8 mouse cellular contexts compared by ENCODE assay signal in genomic region chr14:31205562-31206467, GRCm38 (mm10). TPM values are rescaled to one million over a fixed set of nuclear protein-coding genes. Genes with fewer than 3 reads are reported as not detected.
DNase-seq lines count a peak whose midpoint lies in the region; ATAC-seq and TF ChIP-seq lines count a peak whose summit lies in the region.

No protein-coding gene starts in this region.

- intact Hi-C loops in left cerebral cortex, postnatal 10 days (cut with DNase I), result loop anchor here (5.0 kb wide), 1 partner anchor 46 kb away; the partner anchor contains the start of genes Bap1 and Phf7

- peak overlapping the region; percentile 91 for H3K4me3 ChIP-seq in bone marrow, adult 2 months (replicated peaks; ENCODE audit: control insufficient read depth, low read depth, low read length)
- H3K4me3 ChIP-seq in embryonic fibroblast, embryonic 13.5 days (ENCODE audit: insufficient read depth, low read length), result peak overlapping the region; percentile 92
- H3K4me3 ChIP-seq in stomach, embryonic 16.5 days (replicated peaks; ENCODE audit: low read length), result peak overlapping the region; percentile 84

- WGBS in bone marrow, adult 2 months, result 1% methylated on average over 39 of the region's 39 CpGs
- under 1% methylated on average over 39 of the region's 39 CpGs for WGBS in stomach, embryonic 16.5 days

- no peak; the same call in 1 of the 2 replicates for TF ChIP-seq POLR2A in bone marrow, adult 2 months (IDR thresholded peaks at IDR 0.05; ENCODE audit: borderline replicate concordance, control insufficient read depth, low read depth, low read length)
- peak; percentile 42 for TF ChIP-seq POLR2A in embryonic fibroblast, embryonic 13.5 days (IDR thresholded peaks at IDR 0.05; ENCODE audit: low read depth, low read length)

- peak overlapping the region; percentile 94 for H3K4me2 ChIP-seq in stomach, embryonic 16.5 days (ENCODE audit: low read depth, low read length)

- peak overlapping the region; percentile 94 for H3K9ac ChIP-seq in stomach, embryonic 16.5 days (ENCODE audit: low read length)

- TF ChIP-seq CTCF in bone marrow, adult 2 months (IDR thresholded peaks at IDR 0.05; ENCODE audit: control insufficient read depth, insufficient read depth, low read length), result no peak
- no peak for TF ChIP-seq CTCF in embryonic fibroblast, embryonic 13.5 days (IDR thresholded peaks at IDR 0.05; ENCODE audit: borderline replicate concordance, insufficient read depth, low read length)

- H3K4me1 ChIP-seq in bone marrow, adult 2 months (ENCODE audit: control insufficient read depth, insufficient read depth, low read length), result peaks cover 4% of the 10 kb centered on the region
- 0 out of 2 replicates have a peak, but pooled peaks cover 2% of the 10 kb centered on the region for H3K4me1 ChIP-seq in embryonic fibroblast, embryonic 13.5 days (ENCODE audit: control insufficient read depth, insufficient read depth, low read length)
- H3K4me1 ChIP-seq in stomach, embryonic 16.5 days (ENCODE audit: control insufficient read depth, insufficient read depth, low read length), result peaks cover 18% of the 10 kb centered on the region

- no peaks in the 10 kb centered on the region for H3K27me3 ChIP-seq in stomach, embryonic 16.5 days (ENCODE audit: control insufficient read depth, insufficient read depth, low read length)

- peak overlapping the region; percentile 84 for H3K27ac ChIP-seq in bone marrow, adult 2 months (ENCODE audit: control insufficient read depth, insufficient read depth, low read depth, low read length, poor library complexity)
- H3K27ac ChIP-seq in embryonic fibroblast, embryonic 13.5 days (ENCODE audit: insufficient read depth, low read length), result peak overlapping the region; percentile 77
- H3K27ac ChIP-seq in stomach, embryonic 16.5 days (ENCODE audit: low read length), result peak overlapping the region; percentile 91

- H3K9me3 ChIP-seq in stomach, embryonic 16.5 days (replicated peaks; ENCODE audit: control insufficient read depth, low read length), result no peaks in the 10 kb centered on the region

- peaks cover 12% of the 10 kb centered on the region for H3K36me3 ChIP-seq in stomach, embryonic 16.5 days (ENCODE audit: control insufficient read depth, insufficient read depth, low read length)

- ATAC-seq in megakaryocyte progenitor cell, adult 5-6 weeks (replicated peaks; ENCODE audit: poor library complexity), result peak; percentile 20
- ATAC-seq in stomach, embryonic 16.5 days (ENCODE audit: insufficient read depth, low FRiP score), result peak; percentile 57

- DNase-seq in left cerebral cortex, postnatal 10 days (ENCODE audit: extremely low spot score in 1 of 2, low spot score in 2 of 2), result peak; percentile 27 to 75
- DNase-seq in left cerebral cortex, adult 11 months (ENCODE audit: low spot score), result no peak
- DNase-seq in heart, postnatal 4 days, result peak; percentile 76
- DNase-seq in layer of hippocampus, postnatal 10 days (ENCODE audit: low spot score in 2 of 2), result peak; percentile 57 to 58

RNA-seq across cellular contexts. Expression of gene Tnnc1, which starts 2.3 kb away (rescaled TPM):
- 1 to 10 TPM; 2.9 to 3.7 TPM for total RNA-seq in left cerebral cortex, postnatal 10 days (2021)
- 4.2 TPM in 1 of 2 replicates, not detected in the other for polyA plus RNA-seq in bone marrow, adult 2 months (2011; ENCODE audit: insufficient read depth, insufficient read length, low replicate concordance, missing spikeins)
- 2.4 and 3.0 TPM in 2 replicates for polyA plus RNA-seq in embryonic fibroblast, embryonic 13.5 days (2011; ENCODE audit: insufficient read length, low read depth, missing spikeins)
- total RNA-seq in heart, postnatal 4 days (2021), result 1,000 to 10,000 TPM; 5,292 to 5,773 TPM
- total RNA-seq in layer of hippocampus, postnatal 10 days (2021), result 1 to 10 TPM in 1 of 2 experiments, under 1 TPM in 1; 0.67 to 2.0 TPM
- total RNA-seq in megakaryocyte progenitor cell, adult 5-6 weeks (2015), result 0.94 TPM in 1 of 2 replicates, not detected in the other
- 0.54 and 0.87 TPM in 2 replicates for total RNA-seq in megakaryocyte progenitor cell, adult 5-6 weeks (2017)
- polyA plus RNA-seq in stomach, embryonic 16.5 days (2015; fragmentation: Nextera tagmentation; extraction: Ambion mirVana), result 6.3 and 46.9 TPM in 2 replicates

RNA-seq across cellular contexts. Expression of gene Nisch, which starts 10.9 kb away (rescaled TPM):
- total RNA-seq in left cerebral cortex, postnatal 10 days (2021), result 100 to 1,000 TPM; 412 to 432 TPM
- 102 and 233 TPM in 2 replicates for polyA plus RNA-seq in bone marrow, adult 2 months (2011; ENCODE audit: insufficient read depth, insufficient read length, low replicate concordance, missing spikeins)
- 457 and 524 TPM in 2 replicates for polyA plus RNA-seq in embryonic fibroblast, embryonic 13.5 days (2011; ENCODE audit: insufficient read length, low read depth, missing spikeins)
- 100 to 1,000 TPM; 301 to 310 TPM for total RNA-seq in heart, postnatal 4 days (2021)
- total RNA-seq in layer of hippocampus, postnatal 10 days (2021), result 100 to 1,000 TPM; 424 to 481 TPM
- 94.2 and 113 TPM in 2 replicates for total RNA-seq in megakaryocyte progenitor cell, adult 5-6 weeks (2015)
- total RNA-seq in megakaryocyte progenitor cell, adult 5-6 weeks (2017), result 69.7 and 88.2 TPM in 2 replicates
- 289 and 291 TPM in 2 replicates for polyA plus RNA-seq in stomach, embryonic 16.5 days (2015; fragmentation: Nextera tagmentation; extraction: Ambion mirVana)

RNA-seq across cellular contexts. Expression of gene Sema3g, which starts 11.8 kb away (rescaled TPM):
- 1 to 10 TPM; 3.6 to 4.4 TPM for total RNA-seq in left cerebral cortex, postnatal 10 days (2021)
- 1.1 and 2.7 TPM in 2 replicates for polyA plus RNA-seq in bone marrow, adult 2 months (2011; ENCODE audit: insufficient read depth, insufficient read length, low replicate concordance, missing spikeins)
- polyA plus RNA-seq in embryonic fibroblast, embryonic 13.5 days (2011; ENCODE audit: insufficient read length, low read depth, missing spikeins), result 0.25 and 0.90 TPM in 2 replicates
- total RNA-seq in heart, postnatal 4 days (2021), result 10 to 100 TPM in 1 of 2 experiments, 1 to 10 TPM in 1; 9.2 to 11.4 TPM
- 1 to 10 TPM; 4.7 to 5.4 TPM for total RNA-seq in layer of hippocampus, postnatal 10 days (2021)
- total RNA-seq in megakaryocyte progenitor cell, adult 5-6 weeks (2015), result 0.02 TPM in 1 of 2 replicates, not detected in the other
- total RNA-seq in megakaryocyte progenitor cell, adult 5-6 weeks (2017), result 0.04 TPM in 1 of 2 replicates, not detected in the other
- 0.67 and 0.90 TPM in 2 replicates for polyA plus RNA-seq in stomach, embryonic 16.5 days (2015; fragmentation: Nextera tagmentation; extraction: Ambion mirVana)

RNA-seq across cellular contexts. Expression of gene Stab1, which starts 37.4 kb away (rescaled TPM):
- total RNA-seq in left cerebral cortex, postnatal 10 days (2021), result 10 to 100 TPM; 24.3 to 29.6 TPM
- 56.3 and 73.4 TPM in 2 replicates for polyA plus RNA-seq in bone marrow, adult 2 months (2011; ENCODE audit: insufficient read depth, insufficient read length, low replicate concordance, missing spikeins)
- 1.7 and 7.3 TPM in 2 replicates for polyA plus RNA-seq in embryonic fibroblast, embryonic 13.5 days (2011; ENCODE audit: insufficient read length, low read depth, missing spikeins)
- total RNA-seq in heart, postnatal 4 days (2021), result 10 to 100 TPM; 77.1 to 84.3 TPM
- total RNA-seq in layer of hippocampus, postnatal 10 days (2021), result 10 to 100 TPM; 26.9 to 40.4 TPM
- 3.2 and 6.7 TPM in 2 replicates for total RNA-seq in megakaryocyte progenitor cell, adult 5-6 weeks (2015)
- total RNA-seq in megakaryocyte progenitor cell, adult 5-6 weeks (2017), result 0.44 and 0.87 TPM in 2 replicates
- 37.7 and 41.9 TPM in 2 replicates for polyA plus RNA-seq in stomach, embryonic 16.5 days (2015; fragmentation: Nextera tagmentation; extraction: Ambion mirVana)

RNA-seq across cellular contexts. Expression of gene Phf7, which starts 45.3 kb away (rescaled TPM):
- total RNA-seq in left cerebral cortex, postnatal 10 days (2021), result 1 to 10 TPM; 5.0 to 5.3 TPM
- 4.5 and 9.9 TPM in 2 replicates for polyA plus RNA-seq in bone marrow, adult 2 months (2011; ENCODE audit: insufficient read depth, insufficient read length, low replicate concordance, missing spikeins)
- polyA plus RNA-seq in embryonic fibroblast, embryonic 13.5 days (2011; ENCODE audit: insufficient read length, low read depth, missing spikeins), result 5.9 and 6.5 TPM in 2 replicates
- 1 to 10 TPM; 5.5 to 6.4 TPM for total RNA-seq in heart, postnatal 4 days (2021)
- 1 to 10 TPM; 4.8 to 5.2 TPM for total RNA-seq in layer of hippocampus, postnatal 10 days (2021)
- total RNA-seq in megakaryocyte progenitor cell, adult 5-6 weeks (2015), result 14.9 and 16.4 TPM in 2 replicates
- total RNA-seq in megakaryocyte progenitor cell, adult 5-6 weeks (2017), result 9.0 and 11.4 TPM in 2 replicates
- 9.5 and 12.7 TPM in 2 replicates for polyA plus RNA-seq in stomach, embryonic 16.5 days (2015; fragmentation: Nextera tagmentation; extraction: Ambion mirVana)

Comparison
In these comparisons a context has a peak if more than half of its experiments do, and no peak if none do; other contexts are left out.
1. RNA of gene Tnnc1, which starts 2.3 kb away (total RNA-seq): 5,292 to 5,773 TPM in heart, postnatal 4 days; 2.9 to 3.7 TPM in left cerebral cortex, postnatal 10 days, 0.67 to 2.0 TPM in layer of hippocampus, postnatal 10 days and 0.54 to 0.94 TPM in megakaryocyte progenitor cell, adult 5-6 weeks; every median in the first group is over 1,000 times any median in the second.
2. RNA of gene Sema3g, which starts 11.8 kb away (total RNA-seq): 9.2 to 11.4 TPM in heart, postnatal 4 days, 4.7 to 5.4 TPM in layer of hippocampus, postnatal 10 days and 3.6 to 4.4 TPM in left cerebral cortex, postnatal 10 days; 0.02 to 0.04 TPM in megakaryocyte progenitor cell, adult 5-6 weeks; every median in the first group is over 4 times any median in the second.
3. Peak in every context shown above with its lines, with median percentiles within 50 percentile points of each other: H3K27ac ChIP-seq and H3K4me3 ChIP-seq.